Mouse (Mus musculus) brown adipose tissue, adult 24 weeks (tissue): ENCODE measurements around the gene Hecw2. TPM values are rescaled to one million over a fixed set of nuclear protein-coding genes. Genes with fewer than 3 reads are reported as not detected.
A peak's percentile ranks its signal among the peaks of the same experiment; 100 is the strongest.

Experiments used
- H3K27ac ChIP-seq: fragments of 200-500 bp; replicated peaks from 2 replicates; pipeline ENCODE4 v1.5.1; 2012; ENCODE audit warnings: low read depth, mild to moderate bottlenecking, low read length
- H3K4me1 ChIP-seq: fragments of 200-500 bp; 2 replicates; pipeline ENCODE4 v1.6.1; 2012; ENCODE audit warnings: low read length, mixed read lengths; ENCODE audit not compliant: control insufficient read depth, insufficient read depth, insufficient read length
- H3K4me3 ChIP-seq: fragments of 200-500 bp; 2 replicates; pipeline ENCODE4 v1.5.1; 2012; ENCODE audit warnings: low read depth, mild to moderate bottlenecking, low read length, moderate library complexity; ENCODE audit not compliant: insufficient read depth
- polyA plus RNA-seq: library from polyadenylated mRNA; stranded (reverse); fragments of >200 nt; gene quantifications from 2 replicates; pipeline ENCODE4 v1.2.4, GENCODE M21; 2012; ENCODE audit not compliant: missing spikeins, insufficient read depth, insufficient read length

Gene Hecw2
- polyA plus RNA-seq, 1 experiment: 1.4 TPM

GRCm38 (mm10) chr1:53824446-53825337 is 370.3 kb downstream of the Hecw2 start:
- Histone ChIP-seq H3K4me3 (no peak overlapping the region), H3K27ac (0 out of 2 replicates have a peak overlapping the region, but pooled peaks have one; percentile 69), H3K4me1 (peaks cover 8% of the 10 kb centered on the region)

- Histone ChIP-seq H3K4me1 (peaks cover 11% of the 10 kb centered on the region), H3K27ac (peak overlapping the region; percentile 69), H3K4me3 (peak overlapping the region; percentile 27)
Measured at GRCm38 (mm10) chr1:53823687-53824445, 371.1 kb downstream of the Hecw2 start.

GRCm38 (mm10) chr1:53821983-53822382 is 373.0 kb downstream of the Hecw2 start:
- Histone ChIP-seq H3K4me3 (no peak overlapping the region), H3K4me1 (peaks cover 14% of the 10 kb centered on the region), H3K27ac (no peak overlapping the region)

GRCm38 (mm10) chr1:53820041-53820632 is 374.8 kb downstream of the Hecw2 start:
- Histone ChIP-seq H3K27ac (peak overlapping the region; percentile 55), H3K4me3 (no peak overlapping the region)

GRCm38 (mm10) chr1:53818072-53818862 is 376.7 kb downstream of the Hecw2 start:
- H3K4me3 ChIP-seq: no peak overlapping the region
- peak overlapping the region; percentile 56; the same call in 1 of the 2 replicates for H3K27ac ChIP-seq
- peaks cover 18% of the 10 kb centered on the region; the same call in 1 of the 2 replicates for H3K4me1 ChIP-seq

More at GRCm38 (mm10) chr1:53820041-53820632, 374.8 kb downstream of the Hecw2 start:
- H3K4me1 ChIP-seq: peaks cover 14% of the 10 kb centered on the region

GRCm38 (mm10) chr1:53816353-53816752 is 378.6 kb downstream of the Hecw2 start:
- Histone ChIP-seq H3K4me3 (no peak overlapping the region), H3K27ac (peak overlapping the region; percentile 26), H3K4me1 (peaks cover 19% of the 10 kb centered on the region; the same call in 1 of the 2 replicates)

- peaks cover 9% of the 10 kb centered on the region; the same call in 1 of the 2 replicates for H3K4me1 ChIP-seq
- no peak overlapping the region for H3K4me3 ChIP-seq
- peak overlapping the region; percentile 71 for H3K27ac ChIP-seq
Measured at GRCm38 (mm10) chr1:53814077-53814705, 380.8 kb downstream of the Hecw2 start.

GRCm38 (mm10) chr1:53811919-53812318 is 383.0 kb downstream of the Hecw2 start:
- H3K4me1 ChIP-seq: peaks cover 7% of the 10 kb centered on the region; the same call in 1 of the 2 replicates
- no peak overlapping the region for H3K27ac ChIP-seq
- H3K4me3 ChIP-seq: no peak overlapping the region

GRCm38 (mm10) chr1:53808229-53808628 is 386.7 kb downstream of the Hecw2 start:
- H3K27ac ChIP-seq: no peak overlapping the region
- peaks cover under 1% of the 10 kb centered on the region; the same call in 1 of the 2 replicates for H3K4me1 ChIP-seq
- no peak overlapping the region for H3K4me3 ChIP-seq

GRCm38 (mm10) chr1:53797811-53798210 is 397.2 kb downstream of the Hecw2 start:
- Histone ChIP-seq H3K4me3 (no peak overlapping the region), H3K4me1 (no peaks in the 10 kb centered on the region), H3K27ac (no peak overlapping the region)

- H3K4me1 ChIP-seq: no peaks in the 10 kb centered on the region
- no peak overlapping the region for H3K27ac ChIP-seq
- H3K4me3 ChIP-seq: no peak overlapping the region
Measured at GRCm38 (mm10) chr1:53797074-53797473, 397.9 kb downstream of the Hecw2 start.

- Histone ChIP-seq H3K27ac (no peak overlapping the region), H3K4me3 (no peak overlapping the region), H3K4me1 (no peaks in the 10 kb centered on the region)
Measured at GRCm38 (mm10) chr1:53796271-53796670, 398.7 kb downstream of the Hecw2 start.

- H3K4me1 ChIP-seq: no peaks in the 10 kb centered on the region
- H3K27ac ChIP-seq: no peak overlapping the region
- no peak overlapping the region for H3K4me3 ChIP-seq
Measured at GRCm38 (mm10) chr1:53795591-53795990, 399.4 kb downstream of the Hecw2 start.

GRCm38 (mm10) chr1:53795081-53795480 is 399.9 kb downstream of the Hecw2 start:
- no peak overlapping the region for H3K4me3 ChIP-seq
- H3K27ac ChIP-seq: no peak overlapping the region
- H3K4me1 ChIP-seq: no peaks in the 10 kb centered on the region
